Mouse (Mus musculus): ENCODE results near the gene Samd10. TPM values are rescaled to one million over a fixed set of nuclear protein-coding genes. Genes with fewer than 3 reads are reported as not detected.

Samd10 gene
- polyA plus RNA-seq, 1 experiment from 2014 or later = 9.6 TPM

GRCm38 (mm10) chr2:181600828-181601750, 2.1 kb upstream of the Samd10 start:
- peak overlapping the region; percentile 66 for H3K4me3 ChIP-seq
- WGBS = under 1% methylated on average over 57 of the region's 57 CpGs
- H3K9ac ChIP-seq = peak overlapping the region; percentile 77
- peak overlapping the region; percentile 72 for H3K4me2 ChIP-seq
- H3K4me1 ChIP-seq (replicated peaks) = peaks cover 33% of the 10 kb centered on the region
- peak overlapping the region; percentile 79 for H3K27ac ChIP-seq
- peak; percentile 84 for ATAC-seq (replicated peaks; ENCODE audit: insufficient number of reproducible peaks, insufficient read depth, low FRiP score, low read depth)
- no peaks in the 10 kb centered on the region for H3K27me3 ChIP-seq
- no peaks in the 10 kb centered on the region for H3K9me3 ChIP-seq (replicated peaks)
- H3K36me3 ChIP-seq = no peaks in the 10 kb centered on the region

- Histone ChIP-seq H3K36me3 (no peaks in the 10 kb centered on the region), H3K27me3 (no peaks in the 10 kb centered on the region), H3K9me3 (replicated peaks) (no peaks in the 10 kb centered on the region), H3K4me1 (replicated peaks) (peaks cover 33% of the 10 kb centered on the region), H3K4me2 (peak overlapping the region; percentile 72), H3K27ac (no peak overlapping the region), H3K4me3 (peak overlapping the region; percentile 66), H3K9ac (peak overlapping the region; percentile 77; the same call in 1 of the 2 replicates)
- ATAC-seq (replicated peaks; ENCODE audit: insufficient number of reproducible peaks, insufficient read depth, low FRiP score, low read depth) = no peak
- WGBS = 59% methylated on average over 6 of the region's 6 CpGs
These were observed 1.3 kb upstream of the Samd10 start for GRCm38 (mm10) chr2:181600226-181600758.

- ATAC-seq (replicated peaks; ENCODE audit: insufficient number of reproducible peaks, insufficient read depth, low FRiP score, low read depth) = no peak
- no peak overlapping the region; the same call in 1 of the 2 replicates for H3K4me2 ChIP-seq
- no peak overlapping the region for H3K9ac ChIP-seq
- H3K9me3 ChIP-seq (replicated peaks) = no peaks in the 10 kb centered on the region
- no peaks in the 10 kb centered on the region for H3K27me3 ChIP-seq
- H3K27ac ChIP-seq = no peak overlapping the region
- H3K4me3 ChIP-seq = no peak overlapping the region
- 67% methylated on average over 7 of the region's 7 CpGs for WGBS
- peaks cover 33% of the 10 kb centered on the region for H3K4me1 ChIP-seq (replicated peaks)
- H3K36me3 ChIP-seq = no peaks in the 10 kb centered on the region
These were observed 1.5 kb downstream of the Samd10 start for GRCm38 (mm10) chr2:181597378-181598061.

GRCm38 (mm10) chr2:181596221-181596960, 2.6 kb downstream of the Samd10 start:
- Histone ChIP-seq H3K9me3 (replicated peaks) (no peaks in the 10 kb centered on the region), H3K4me3 (no peak overlapping the region), H3K9ac (no peak overlapping the region), H3K27me3 (no peaks in the 10 kb centered on the region), H3K4me1 (replicated peaks) (peaks cover 29% of the 10 kb centered on the region), H3K4me2 (no peak overlapping the region), H3K36me3 (no peaks in the 10 kb centered on the region), H3K27ac (no peak overlapping the region)
- 53% methylated on average over 6 of the region's 6 CpGs for WGBS
- ATAC-seq (replicated peaks; ENCODE audit: insufficient number of reproducible peaks, insufficient read depth, low FRiP score, low read depth) = no peak

- peaks cover 27% of the 10 kb centered on the region for H3K4me1 ChIP-seq (replicated peaks)
- no peak overlapping the region for H3K4me3 ChIP-seq
- 68% methylated on average over 4 of the region's 4 CpGs for WGBS
- H3K9ac ChIP-seq = no peak overlapping the region
- no peaks in the 10 kb centered on the region for H3K9me3 ChIP-seq (replicated peaks)
- ATAC-seq (replicated peaks; ENCODE audit: insufficient number of reproducible peaks, insufficient read depth, low FRiP score, low read depth) = no peak
- no peak overlapping the region for H3K4me2 ChIP-seq
- no peaks in the 10 kb centered on the region for H3K27me3 ChIP-seq
- H3K27ac ChIP-seq = no peak overlapping the region
- H3K36me3 ChIP-seq = peaks cover 5% of the 10 kb centered on the region; the same call in 1 of the 2 replicates
These were observed 3.9 kb downstream of the Samd10 start for GRCm38 (mm10) chr2:181594946-181595696.

- Histone ChIP-seq H3K36me3 (peaks cover 15% of the 10 kb centered on the region; the same call in 1 of the 2 replicates), H3K4me3 (no peak overlapping the region), H3K27ac (no peak overlapping the region), H3K9me3 (replicated peaks) (no peaks in the 10 kb centered on the region), H3K27me3 (no peaks in the 10 kb centered on the region), H3K4me1 (replicated peaks) (peaks cover 23% of the 10 kb centered on the region), H3K9ac (no peak overlapping the region), H3K4me2 (no peak overlapping the region)
- ATAC-seq (replicated peaks; ENCODE audit: insufficient number of reproducible peaks, insufficient read depth, low FRiP score, low read depth) = no peak
These were observed 5.1 kb downstream of the Samd10 start for GRCm38 (mm10) chr2:181593937-181594336.

GRCm38 (mm10) chr2:181593042-181593421, 6.0 kb downstream of the Samd10 start:
- H3K9ac ChIP-seq = peak overlapping the region; percentile 88
- ATAC-seq (replicated peaks; ENCODE audit: insufficient number of reproducible peaks, insufficient read depth, low FRiP score, low read depth) = peak; percentile 14; the same call in 1 of the 2 replicates
- 2% methylated on average over 6 of the region's 6 CpGs for WGBS
- peak overlapping the region; percentile 91 for H3K4me3 ChIP-seq
- H3K27ac ChIP-seq = peak overlapping the region; percentile 82
- H3K36me3 ChIP-seq = peaks cover 24% of the 10 kb centered on the region; the same call in 1 of the 2 replicates
- H3K4me2 ChIP-seq = peak overlapping the region; percentile 78
- peaks cover 15% of the 10 kb centered on the region for H3K4me1 ChIP-seq (replicated peaks)
- H3K9me3 ChIP-seq (replicated peaks) = no peaks in the 10 kb centered on the region
- no peaks in the 10 kb centered on the region for H3K27me3 ChIP-seq

GRCm38 (mm10) chr2:181592231-181593041, 6.6 kb downstream of the Samd10 start, which contains the start of gene Zfp512b:
Zfp512b (minus strand) TSS chr2:181592803.
- H3K9ac ChIP-seq = peak within 1 kb of the TSS; percentile 88
- H3K27ac ChIP-seq = peak within 1 kb of the TSS; percentile 82
- H3K4me3 ChIP-seq = peak within 1 kb of the TSS; percentile 91
- peaks cover 30% of the 10 kb centered on the region for H3K36me3 ChIP-seq
- H3K9me3 ChIP-seq (replicated peaks) = no peaks in the 10 kb centered on the region
- no peaks in the 10 kb centered on the region for H3K27me3 ChIP-seq
- peak; percentile 79 for ATAC-seq (replicated peaks; ENCODE audit: insufficient number of reproducible peaks, insufficient read depth, low FRiP score, low read depth)
- peaks cover 13% of the 10 kb centered on the region for H3K4me1 ChIP-seq (replicated peaks)
- WGBS = under 1% methylated on average over 68 of the region's 97 CpGs
- peak within 1 kb of the TSS; percentile 78 for H3K4me2 ChIP-seq

GRCm38 (mm10) chr2:181591528-181592085, 7.4 kb downstream of the Samd10 start, which contains the start of gene Prpf6:
Prpf6 (plus strand) TSS chr2:181591868.
- no peaks in the 10 kb centered on the region for H3K27me3 ChIP-seq
- H3K4me3 ChIP-seq = peak within 1 kb of the TSS; percentile 91
- peak within 1 kb of the TSS; percentile 82 for H3K27ac ChIP-seq
- H3K4me2 ChIP-seq = peak within 1 kb of the TSS; percentile 78
- no peaks in the 10 kb centered on the region for H3K9me3 ChIP-seq (replicated peaks)
- peaks cover 38% of the 10 kb centered on the region for H3K36me3 ChIP-seq
- 6% methylated on average over 5 of the region's 5 CpGs for WGBS
- peak within 1 kb of the TSS; percentile 88 for H3K9ac ChIP-seq
- ATAC-seq (replicated peaks; ENCODE audit: insufficient number of reproducible peaks, insufficient read depth, low FRiP score, low read depth) = no peak
- peaks cover 13% of the 10 kb centered on the region for H3K4me1 ChIP-seq (replicated peaks)
